Mouse (Mus musculus) small intestine, adult 2 months (tissue): Measurements from ENCODE around the gene Smu1.

Source experiments
- CTCF ChIP-seq: fragments of 200-500 bp; IDR thresholded peaks from 2 replicates; pipeline ENCODE4 v1.5.1; 2012; ENCODE audit warnings: low read depth, mild to moderate bottlenecking, control low read depth, inconsistent platforms, low read length, moderate library complexity, mixed read lengths; ENCODE audit not compliant: insufficient replicate concordance, insufficient read length; ENCODE audit errors: extremely low read depth
- POLR2A ChIP-seq: fragments of 200-500 bp; IDR thresholded peaks from 2 replicates; pipeline ENCODE4 v1.6.1; 2012; ENCODE audit warnings: low read depth, mild to moderate bottlenecking, control low read depth, inconsistent platforms, low read length, moderate library complexity

DNA sequence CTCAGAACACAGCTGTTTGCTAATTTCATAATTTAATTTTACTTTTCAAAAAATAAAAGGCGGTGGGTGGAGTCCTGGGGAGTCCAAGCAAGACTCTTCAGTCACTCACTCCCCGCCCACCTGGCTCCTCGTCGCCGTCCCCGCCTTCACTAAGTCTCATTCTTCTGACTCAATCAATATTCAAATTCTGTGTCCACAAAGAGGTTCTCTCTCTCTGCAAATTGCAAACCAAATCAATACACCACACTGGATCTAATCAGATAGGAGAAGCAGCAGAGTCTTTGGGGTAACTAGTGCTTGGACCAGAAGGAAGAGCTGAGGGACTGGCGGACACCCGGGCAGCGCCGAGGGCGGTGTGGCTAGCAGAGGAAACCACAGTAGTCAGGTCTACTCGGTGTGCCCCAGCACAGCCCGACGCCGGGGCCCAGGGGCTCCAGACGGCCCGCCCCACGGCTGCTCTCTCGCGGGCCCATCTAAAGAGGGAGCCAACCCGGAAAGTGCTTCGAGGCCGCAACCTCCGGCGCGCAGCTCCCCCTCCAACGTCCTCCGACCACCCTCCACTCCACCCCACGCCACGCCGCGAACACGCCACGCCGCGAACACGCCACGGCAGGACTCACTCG lies 455 bp downstream of the Smu1 start:
- TF ChIP-seq POLR2A (no peak), CTCF (no peak)
